Mouse (Mus musculus): ENCODE data around the gene Adrb1.
"Not testable (repeated sequence)": the region's sequence is repeated elsewhere in the genome, so short reads cannot be mapped to it uniquely, and the experiment has no call there.

Adrb1 gene

DNA sequence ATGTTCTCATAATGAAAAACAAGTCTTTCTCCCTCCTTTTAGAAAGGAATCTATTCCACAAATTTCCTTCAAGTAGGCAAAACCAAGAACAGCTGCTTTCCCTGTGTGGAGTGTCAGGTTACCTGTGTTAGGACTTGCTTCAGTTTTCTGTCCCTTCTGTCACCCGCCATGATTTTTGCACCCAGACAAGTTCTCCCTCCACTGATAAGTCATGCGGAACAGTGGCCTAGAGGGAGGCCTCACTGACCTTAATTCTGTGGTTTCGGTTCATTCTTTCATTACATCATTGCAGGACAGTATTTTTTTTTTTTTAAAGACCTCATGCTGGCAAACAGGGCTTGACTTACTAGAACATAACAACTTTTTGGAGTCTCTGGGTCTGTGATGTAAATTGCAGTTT, 27.3 kb downstream of the Adrb1 start:
- no peak for DNase-seq (ENCODE audit: low spot score)

DNA sequence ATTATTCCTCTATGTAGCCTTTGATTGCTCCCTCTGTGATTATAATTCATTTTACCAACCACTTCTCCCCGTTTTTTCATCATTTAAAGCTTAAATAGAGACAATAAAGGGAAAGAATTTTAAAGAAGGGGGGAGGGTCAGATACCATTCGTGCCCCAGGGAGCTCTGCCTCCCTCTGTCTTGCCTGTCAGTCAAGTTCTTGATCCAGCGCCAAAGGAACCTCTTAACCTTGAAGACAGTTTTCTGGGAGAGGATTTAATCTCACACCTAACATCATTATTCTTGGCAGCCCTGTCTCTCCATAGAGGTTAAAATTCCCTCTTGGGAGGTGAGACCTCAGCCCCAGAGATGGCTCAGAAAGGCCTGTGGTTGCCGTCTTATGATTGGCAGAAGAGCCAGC, 28.7 kb downstream of the Adrb1 start:
- DNase-seq (ENCODE audit: low spot score), result no peak

DNA sequence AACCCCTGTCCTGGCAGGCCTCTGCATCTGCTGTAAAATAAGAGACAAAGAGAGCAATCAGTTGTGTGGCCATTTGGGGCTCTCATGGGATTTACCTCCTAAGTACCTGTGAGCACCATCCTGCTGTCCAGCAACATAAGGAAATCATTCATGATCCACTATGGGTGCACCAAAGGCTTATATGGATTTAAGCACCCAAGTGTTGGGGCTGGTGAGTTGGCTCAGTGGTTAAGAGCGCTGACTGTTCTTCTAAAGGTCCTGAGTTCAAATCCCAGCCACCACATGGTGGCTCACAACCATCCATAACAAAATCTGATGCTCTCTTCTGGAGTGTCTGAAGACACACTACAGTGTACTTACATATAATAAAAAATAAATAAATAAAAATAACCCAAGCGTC, 32.5 kb downstream of the Adrb1 start:
- not testable (repeated sequence) for DNase-seq (ENCODE audit: low spot score)

DNA sequence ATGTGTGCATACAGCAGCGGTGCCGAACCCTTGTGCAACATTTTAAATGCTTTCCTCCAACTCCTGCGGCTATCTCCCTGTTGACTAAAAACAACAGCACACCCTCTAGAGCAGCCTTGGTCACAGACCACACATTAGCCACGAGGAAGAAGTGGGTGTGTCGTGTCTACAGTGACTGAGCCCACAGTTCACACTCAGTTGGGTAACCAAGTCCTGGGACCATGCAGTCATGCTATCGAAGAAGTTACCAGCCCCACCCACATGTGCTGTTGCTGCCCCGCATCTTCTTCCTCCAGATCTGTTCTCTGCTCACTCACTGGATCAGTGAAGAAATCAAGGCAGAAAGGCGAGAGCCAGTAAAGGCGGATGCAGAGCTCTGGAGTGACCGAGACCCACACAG, 34.4 kb downstream of the Adrb1 start:
- DNase-seq (ENCODE audit: low spot score), result no peak

DNA sequence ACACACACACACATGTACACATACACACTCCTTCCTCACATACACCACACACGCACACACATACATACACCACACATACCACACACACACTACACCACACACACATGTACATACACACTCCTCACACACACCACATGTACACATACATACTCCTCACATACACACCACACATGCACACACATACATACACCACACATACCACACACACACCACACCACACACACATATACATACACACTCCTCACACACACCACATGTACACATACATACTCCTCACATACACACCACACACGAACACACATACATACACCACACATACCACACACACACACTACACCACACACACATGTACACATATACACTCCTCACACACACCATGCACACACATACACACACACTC, 36.3 kb downstream of the Adrb1 start:
- DNase-seq (ENCODE audit: low spot score), result no peak

DNA sequence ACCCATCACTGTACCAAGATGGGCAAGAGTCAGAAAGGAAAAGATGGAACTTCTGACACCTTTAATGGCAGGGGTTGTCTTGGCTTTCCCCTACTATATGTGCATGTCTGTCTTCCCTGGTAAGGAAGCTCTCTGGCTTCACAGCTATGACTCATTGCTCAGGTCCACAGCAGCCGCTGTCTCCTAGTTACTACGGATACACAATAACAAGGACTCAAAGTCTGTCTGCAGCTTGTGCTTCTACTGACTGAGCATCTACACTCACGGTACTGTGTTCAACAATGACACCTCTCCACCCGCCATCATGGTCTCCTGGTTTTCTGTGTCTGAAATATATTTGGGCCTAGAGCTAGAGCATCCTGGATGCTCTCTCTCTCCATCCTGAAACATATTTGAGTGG, 37.7 kb downstream of the Adrb1 start:
- DNase-seq (ENCODE audit: low spot score), result no peak

DNA sequence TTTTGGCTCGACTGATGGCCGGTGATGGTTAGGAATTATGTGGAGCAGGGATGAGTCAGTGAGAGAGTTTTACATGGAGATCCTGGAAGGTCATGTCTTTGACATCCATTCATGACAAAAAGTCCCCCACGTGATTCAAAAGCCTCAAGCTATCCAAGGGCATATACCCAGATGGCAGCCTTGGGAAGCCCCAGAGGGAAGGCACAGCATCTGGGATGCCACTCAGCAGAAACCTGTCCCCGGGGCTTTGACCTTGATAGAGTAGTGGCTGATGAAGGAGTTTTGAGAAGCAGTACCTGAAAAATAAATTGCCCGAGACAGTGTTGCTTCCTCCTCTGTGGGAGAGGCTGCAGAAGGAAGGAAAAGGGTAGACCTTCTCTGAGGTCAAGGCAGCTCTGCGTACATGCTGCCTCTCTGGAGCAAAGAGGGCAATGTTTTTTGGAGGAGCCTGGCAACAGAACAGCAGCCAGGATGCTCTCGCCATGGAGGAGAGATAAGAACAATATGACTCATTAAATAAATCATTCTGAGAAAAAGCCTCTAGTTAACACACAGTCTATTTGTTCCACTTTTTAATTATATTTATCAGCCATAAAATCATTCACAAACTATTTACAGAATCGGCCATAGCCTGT, 38.4 kb downstream of the Adrb1 start:
- no peak for DNase-seq (ENCODE audit: low spot score)

DNA sequence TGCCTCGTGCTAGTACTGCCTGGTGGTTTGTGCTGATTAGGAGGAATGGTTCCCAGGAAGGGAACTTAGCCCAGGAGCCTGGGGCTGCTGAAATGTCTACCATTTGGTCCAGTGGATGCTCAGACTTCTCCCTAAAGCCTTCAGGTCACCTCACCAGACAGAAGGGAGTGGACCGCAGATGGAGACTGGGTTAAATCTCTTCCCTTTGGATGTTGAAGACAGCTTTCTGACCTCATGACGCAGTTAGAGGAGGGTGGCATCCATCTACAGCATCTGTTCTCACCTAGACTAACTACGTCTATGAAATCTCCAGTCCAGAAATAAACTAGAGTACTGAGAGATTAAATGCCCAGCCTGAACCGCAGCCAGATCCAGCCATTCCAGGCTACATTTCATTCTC, 39.1 kb downstream of the Adrb1 start:
- DNase-seq (ENCODE audit: low spot score), result no peak

DNA sequence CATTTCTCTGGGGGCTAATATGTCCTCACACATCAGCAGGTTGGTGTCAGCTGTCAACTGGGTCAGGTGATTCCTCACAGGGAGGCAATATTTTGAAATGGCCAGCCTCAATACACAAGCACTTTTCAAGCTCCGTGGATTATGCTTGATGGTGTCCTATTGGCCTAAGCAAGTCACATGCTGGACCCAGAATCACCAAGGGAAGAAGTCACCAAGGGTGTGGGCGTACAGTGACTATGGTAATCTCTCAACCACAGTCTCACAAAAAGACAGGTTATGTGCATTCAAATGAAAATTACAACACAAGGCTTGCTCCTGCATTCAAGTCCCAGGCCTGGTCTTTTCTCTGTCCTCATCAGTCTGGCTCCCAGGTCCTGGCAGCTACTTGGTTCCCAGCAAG, 39.7 kb downstream of the Adrb1 start:
- DNase-seq (ENCODE audit: low spot score), result no peak

DNA sequence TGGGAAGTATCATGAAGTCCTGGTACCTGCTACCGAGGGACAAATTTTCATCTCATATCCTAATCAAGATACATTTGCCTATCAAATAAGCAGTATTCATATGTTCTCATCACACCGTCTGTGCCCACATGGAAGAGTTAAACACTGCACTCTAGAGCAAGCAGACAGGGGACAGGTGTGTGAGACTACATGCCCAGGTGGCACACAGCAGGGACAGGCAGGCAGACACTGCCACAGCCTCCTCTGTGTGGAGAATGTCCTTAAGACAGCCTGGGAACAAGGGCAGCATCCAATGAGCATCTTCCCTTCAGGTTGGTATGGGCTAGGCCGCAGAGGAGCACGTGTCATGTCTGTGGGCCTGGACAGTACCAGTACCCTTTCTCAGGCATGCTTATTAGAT, 40.7 kb downstream of the Adrb1 start:
- no peak for DNase-seq (ENCODE audit: low spot score)

DNA sequence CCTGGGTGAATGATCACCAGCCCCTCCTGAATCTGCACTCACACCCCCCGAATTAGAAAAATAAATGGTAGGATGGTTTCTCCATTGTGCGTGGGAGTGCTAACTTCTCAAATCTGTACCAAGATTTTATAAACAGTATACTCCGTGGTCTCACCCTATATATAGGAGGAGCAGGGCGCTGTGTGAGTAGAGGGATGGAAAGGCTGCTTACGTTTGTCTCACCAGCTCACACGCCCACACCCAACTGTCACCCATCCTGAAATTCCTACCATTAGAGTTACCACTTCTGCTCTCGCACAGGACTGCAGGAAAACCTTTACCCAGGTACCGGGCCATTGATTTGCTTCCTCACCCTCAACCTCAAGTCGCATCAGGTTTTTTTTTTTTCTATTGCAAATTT, 47.0 kb downstream of the Adrb1 start:
- DNase-seq (ENCODE audit: low spot score), result no peak

DNA sequence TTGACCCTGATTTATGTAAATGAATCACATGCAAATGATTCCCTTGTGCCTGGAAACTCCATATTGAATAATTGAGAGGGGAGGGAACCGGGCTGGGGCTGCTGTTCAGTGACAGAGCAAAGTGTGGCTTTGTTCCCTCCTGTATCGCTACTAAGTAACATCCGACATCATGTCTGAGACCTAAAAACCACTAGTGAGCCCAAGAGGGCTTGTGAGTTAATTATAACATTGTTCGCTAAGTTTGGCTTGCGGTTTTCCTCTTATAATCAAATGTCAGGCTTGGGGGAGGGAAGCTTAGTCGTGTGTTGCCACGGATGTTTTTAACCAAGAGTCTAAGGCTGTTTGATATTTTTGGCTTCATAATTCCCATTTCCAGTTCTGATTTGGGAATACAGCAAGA, 50.2 kb downstream of the Adrb1 start:
- no peak for DNase-seq (ENCODE audit: low spot score)

DNA sequence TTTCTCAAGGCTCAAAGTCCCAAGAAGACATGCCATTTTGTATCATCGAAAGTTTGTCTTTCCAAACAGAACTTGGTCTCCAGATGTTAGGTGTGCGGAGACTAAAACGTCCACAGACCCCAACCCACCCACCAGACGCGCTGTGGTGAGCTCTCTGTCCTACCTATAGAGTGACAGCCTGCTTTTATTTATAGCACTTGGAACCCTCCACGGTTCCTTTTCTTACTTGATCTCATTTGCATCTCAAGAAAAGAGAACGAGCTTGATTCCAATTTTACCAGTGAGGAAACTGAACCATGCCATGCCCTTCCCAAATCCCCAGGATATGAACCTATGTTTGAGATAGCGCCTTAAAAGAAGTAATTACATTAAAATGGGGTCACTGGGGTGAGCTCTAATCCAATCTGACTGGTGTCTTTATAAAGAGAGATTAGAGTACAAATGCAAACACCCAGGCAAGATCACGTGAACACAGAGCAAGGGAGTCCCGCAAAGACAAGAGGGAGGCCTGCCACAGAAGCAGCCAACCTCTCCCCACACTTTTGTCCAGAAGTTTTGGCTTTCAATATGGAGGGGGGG, 51.5 kb downstream of the Adrb1 start:
- DNase-seq (ENCODE audit: low spot score), result no peak

DNA sequence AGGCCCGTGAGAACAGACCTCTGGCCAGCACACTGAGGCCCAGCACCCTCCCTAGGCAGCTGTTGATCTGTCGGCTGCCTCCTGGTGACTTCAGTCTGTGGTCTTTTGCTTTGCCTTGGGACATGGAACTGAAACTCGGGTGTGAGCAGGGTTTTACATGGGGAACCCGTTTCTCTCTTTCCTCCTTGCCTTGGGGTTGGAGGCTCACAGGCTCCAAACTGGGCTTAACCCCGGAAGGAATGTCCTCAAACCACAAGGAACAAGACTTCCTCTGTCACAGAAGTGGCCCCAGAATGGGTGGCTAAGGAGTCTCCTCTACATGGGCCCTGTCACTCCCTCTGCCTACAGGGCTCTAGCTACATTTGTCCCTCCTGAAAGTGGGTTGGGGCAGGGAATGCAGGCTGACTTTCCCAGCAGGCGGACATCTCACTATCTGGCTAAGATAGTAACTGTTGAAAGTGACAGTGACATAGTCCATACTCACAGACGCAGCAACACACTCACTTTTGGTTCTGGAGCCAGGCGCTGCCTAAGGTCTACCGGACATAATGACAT, 52.5 kb downstream of the Adrb1 start:
- no peak for DNase-seq (ENCODE audit: low spot score)

DNA sequence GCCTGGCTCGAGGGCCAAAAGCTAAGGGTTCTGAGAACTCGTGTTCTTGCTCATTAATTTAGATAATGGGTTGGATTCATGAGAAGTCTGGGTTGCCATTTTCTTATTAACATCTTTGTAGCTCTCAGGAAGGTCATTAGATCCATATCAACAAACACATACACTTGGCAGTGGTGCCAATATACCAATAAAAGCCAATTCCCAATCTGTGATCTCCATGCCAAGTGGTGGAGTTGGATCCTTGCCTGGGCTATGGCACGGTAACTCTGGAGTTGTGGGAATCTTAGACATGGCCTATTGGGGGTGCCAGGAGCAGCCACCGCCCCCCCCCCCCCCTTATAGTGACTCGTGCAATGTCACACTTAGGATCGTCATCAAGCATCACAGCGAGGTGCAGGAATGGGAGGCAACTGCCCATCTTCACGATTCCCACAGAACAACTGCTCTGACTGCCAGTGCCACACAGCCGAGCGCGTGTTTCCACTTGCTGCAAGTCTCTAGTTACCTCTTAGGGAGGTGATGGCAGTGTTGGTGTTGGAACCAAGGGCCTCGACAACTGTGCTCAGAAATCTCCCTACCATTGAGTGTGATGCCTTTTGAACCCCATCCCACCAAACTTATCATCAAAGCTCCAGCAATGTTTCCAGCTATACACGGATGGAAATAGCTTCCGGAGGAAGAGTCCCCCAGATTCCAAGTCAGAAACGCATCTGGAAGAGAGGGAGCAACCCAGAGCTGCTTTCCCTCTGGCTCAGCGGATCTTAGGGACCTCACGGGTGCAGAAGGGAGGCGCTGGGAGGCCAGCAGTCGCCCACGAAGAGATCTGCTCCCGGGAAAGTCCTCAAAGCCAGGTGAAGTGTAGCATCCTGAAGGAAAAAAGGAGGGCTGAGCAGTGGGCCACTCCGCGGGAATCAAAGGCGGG, 53.2 kb downstream of the Adrb1 start:
- DNase-seq (ENCODE audit: low spot score), result no peak

DNA sequence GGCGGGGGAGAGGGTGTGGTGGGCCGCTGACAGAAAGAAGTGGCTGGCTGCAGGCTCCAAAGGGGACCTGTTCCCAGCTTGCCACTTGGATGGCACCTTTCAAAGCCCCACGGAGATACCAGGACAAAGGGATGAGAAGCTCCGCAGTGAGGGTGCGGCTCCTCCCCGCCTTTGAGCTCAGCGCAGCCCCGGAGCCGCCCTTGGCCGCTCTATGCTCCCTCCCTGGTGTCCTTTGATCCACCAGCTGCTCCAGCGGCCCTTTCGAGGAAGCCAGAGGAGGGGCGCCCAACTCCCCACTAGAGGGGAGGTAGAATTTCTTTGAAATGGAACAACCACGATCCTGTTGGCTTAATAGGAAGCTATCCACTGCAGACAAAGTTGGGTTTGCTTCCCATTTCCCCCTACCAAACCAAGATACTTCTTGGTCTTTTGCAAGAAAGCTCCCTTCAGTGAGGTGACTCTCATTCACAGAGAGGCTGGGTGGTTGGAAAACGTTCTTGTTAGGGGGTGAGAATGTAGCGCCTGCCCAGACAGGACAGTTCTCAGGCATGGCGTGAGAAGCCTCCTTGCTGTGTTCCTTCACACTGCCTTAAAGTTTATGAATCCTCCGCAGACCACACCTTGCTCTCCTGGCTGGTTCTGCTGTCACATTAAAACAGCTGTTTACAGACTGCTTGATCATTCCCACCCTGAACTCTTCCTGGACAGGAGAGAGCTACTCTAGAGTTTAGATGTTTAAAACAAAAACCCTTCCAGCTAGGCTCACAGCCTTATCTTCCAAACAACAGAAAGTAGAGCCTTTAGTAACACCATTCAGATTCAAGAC, 54.1 kb downstream of the Adrb1 start:
- no peak for DNase-seq (ENCODE audit: low spot score)

DNA sequence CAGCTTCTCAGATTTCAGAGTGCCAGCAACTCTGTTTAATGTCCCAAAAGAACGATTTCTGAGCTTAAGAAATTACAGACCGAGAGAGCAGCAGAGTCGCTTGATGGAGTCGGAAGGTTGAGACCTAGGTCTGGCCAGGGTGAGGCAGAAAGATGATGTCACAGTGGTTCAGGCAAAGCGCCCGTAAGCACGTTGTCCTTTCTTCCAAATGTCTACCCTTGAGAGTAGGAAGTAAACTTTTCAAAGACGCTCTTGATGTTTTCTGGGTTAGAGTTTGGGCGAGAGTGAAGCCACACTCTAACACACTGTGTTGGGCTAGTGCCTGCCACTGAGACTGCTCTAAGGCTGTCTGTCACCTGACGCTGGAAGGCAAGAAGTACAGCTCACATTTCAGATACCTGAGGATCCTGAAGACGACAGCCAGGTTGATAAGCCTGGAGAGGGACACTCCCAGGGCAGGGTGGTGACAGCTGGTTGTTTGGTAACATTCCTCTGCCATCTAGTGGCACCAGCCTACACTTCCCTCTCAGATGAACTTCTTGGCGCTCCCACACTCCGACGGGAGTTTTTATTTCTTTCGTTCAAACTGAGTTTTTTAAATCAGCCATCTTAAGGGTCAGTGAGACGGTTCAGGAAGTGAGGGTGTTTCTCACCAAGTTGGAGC, 54.9 kb downstream of the Adrb1 start:
- DNase-seq (ENCODE audit: low spot score), result no peak

DNA sequence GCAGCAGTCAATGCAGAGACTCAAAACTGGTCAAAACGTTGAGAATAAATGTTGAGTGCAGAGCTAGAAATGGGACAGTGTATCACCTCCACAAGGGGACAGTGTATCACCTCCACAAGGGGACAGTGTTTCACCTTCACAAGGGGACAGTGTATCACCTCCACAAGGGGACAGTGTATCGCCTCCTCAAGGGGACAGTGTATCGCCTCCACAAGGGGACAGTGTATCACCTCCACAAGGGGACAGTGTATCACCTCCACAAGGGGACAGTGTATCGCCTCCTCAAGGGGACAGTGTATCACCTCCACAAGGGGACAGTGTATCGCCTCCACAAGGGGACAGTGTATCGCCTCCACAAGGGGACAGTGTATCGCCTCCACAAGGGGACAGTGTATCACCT, 56.5 kb downstream of the Adrb1 start:
- DNase-seq (ENCODE audit: low spot score), result not testable (repeated sequence)
